Mouse (Mus musculus): ENCODE results near the gene Litaf. TPM values are rescaled to one million over a fixed set of nuclear protein-coding genes. Genes with fewer than 3 reads are reported as not detected.

Gene Litaf
- polyA plus RNA-seq, 1 experiment = 241 TPM

GRCm38 (mm10) chr16:11086299-11086698 lies 20.3 kb upstream of the Litaf start:
- H3K4me3 ChIP-seq (ENCODE audit: insufficient read depth, low read length) = no peak overlapping the region

GRCm38 (mm10) chr16:11084181-11084580 lies 18.2 kb upstream of the Litaf start:
- H3K4me3 ChIP-seq (ENCODE audit: insufficient read depth, low read length) = no peak overlapping the region

More at GRCm38 (mm10) chr16:11086299-11086698, 20.3 kb upstream of the Litaf start:
- no peak for TF ChIP-seq CTCF (IDR thresholded peaks at IDR 0.05; ENCODE audit: low read depth, low read length)
- no peak for TF ChIP-seq POLR2A (IDR thresholded peaks at IDR 0.05; ENCODE audit: borderline replicate concordance, low read depth, low read length)
- peaks cover 25% of the 10 kb centered on the region for H3K4me1 ChIP-seq (ENCODE audit: control insufficient read depth, insufficient read depth, low read length)
- H3K27ac ChIP-seq (ENCODE audit: insufficient read depth, low read depth, low read length) = no peak overlapping the region

GRCm38 (mm10) chr16:11078216-11078869 lies 12.4 kb upstream of the Litaf start:
- Histone ChIP-seq H3K4me3 (ENCODE audit: insufficient read depth, low read length) (no peak overlapping the region), H3K27ac (ENCODE audit: insufficient read depth, low read depth, low read length) (no peak overlapping the region), H3K4me1 (ENCODE audit: control insufficient read depth, insufficient read depth, low read length) (peaks cover 6% of the 10 kb centered on the region)
- TF ChIP-seq POLR2A (IDR thresholded peaks at IDR 0.05; ENCODE audit: borderline replicate concordance, low read depth, low read length) (no peak), CTCF (IDR thresholded peaks at IDR 0.05; ENCODE audit: low read depth, low read length) (no peak)

More at GRCm38 (mm10) chr16:11084181-11084580, 18.2 kb upstream of the Litaf start:
- Histone ChIP-seq H3K4me1 (ENCODE audit: control insufficient read depth, insufficient read depth, low read length) (peaks cover 9% of the 10 kb centered on the region), H3K27ac (ENCODE audit: insufficient read depth, low read depth, low read length) (no peak overlapping the region)
- TF ChIP-seq POLR2A (IDR thresholded peaks at IDR 0.05; ENCODE audit: borderline replicate concordance, low read depth, low read length) (no peak), CTCF (IDR thresholded peaks at IDR 0.05; ENCODE audit: low read depth, low read length) (no peak)

GRCm38 (mm10) chr16:11077601-11078201 lies 11.7 kb upstream of the Litaf start:
- TF ChIP-seq CTCF (IDR thresholded peaks at IDR 0.05; ENCODE audit: low read depth, low read length) (no peak), POLR2A (IDR thresholded peaks at IDR 0.05; ENCODE audit: borderline replicate concordance, low read depth, low read length) (no peak)
- H3K4me1 ChIP-seq (ENCODE audit: control insufficient read depth, insufficient read depth, low read length) = peaks cover 6% of the 10 kb centered on the region
- no peak overlapping the region for H3K4me3 ChIP-seq (ENCODE audit: insufficient read depth, low read length)
- H3K27ac ChIP-seq (ENCODE audit: insufficient read depth, low read depth, low read length) = no peak overlapping the region

GRCm38 (mm10) chr16:11073060-11073459 lies 7.1 kb upstream of the Litaf start:
- TF ChIP-seq POLR2A (IDR thresholded peaks at IDR 0.05; ENCODE audit: borderline replicate concordance, low read depth, low read length) = no peak
- no peak for TF ChIP-seq CTCF (IDR thresholded peaks at IDR 0.05; ENCODE audit: low read depth, low read length)
- no peak overlapping the region for H3K27ac ChIP-seq (ENCODE audit: insufficient read depth, low read depth, low read length)
- no peak overlapping the region for H3K4me3 ChIP-seq (ENCODE audit: insufficient read depth, low read length)
- H3K4me1 ChIP-seq (ENCODE audit: control insufficient read depth, insufficient read depth, low read length) = peaks cover 12% of the 10 kb centered on the region

GRCm38 (mm10) chr16:11072454-11072853 lies 6.5 kb upstream of the Litaf start:
- H3K27ac ChIP-seq (ENCODE audit: insufficient read depth, low read depth, low read length) = no peak overlapping the region
- no peak for TF ChIP-seq CTCF (IDR thresholded peaks at IDR 0.05; ENCODE audit: low read depth, low read length)
- peaks cover 12% of the 10 kb centered on the region for H3K4me1 ChIP-seq (ENCODE audit: control insufficient read depth, insufficient read depth, low read length)
- no peak overlapping the region for H3K4me3 ChIP-seq (ENCODE audit: insufficient read depth, low read length)

- no peak for TF ChIP-seq POLR2A (IDR thresholded peaks at IDR 0.05; ENCODE audit: borderline replicate concordance, low read depth, low read length)
- TF ChIP-seq CTCF (IDR thresholded peaks at IDR 0.05; ENCODE audit: low read depth, low read length) = no peak
- Histone ChIP-seq H3K27ac (ENCODE audit: insufficient read depth, low read depth, low read length) (no peak overlapping the region), H3K4me1 (ENCODE audit: control insufficient read depth, insufficient read depth, low read length) (peaks cover 17% of the 10 kb centered on the region), H3K4me3 (ENCODE audit: insufficient read depth, low read length) (no peak overlapping the region)
Observed at GRCm38 (mm10) chr16:11071887-11072286, 5.9 kb upstream of the Litaf start.

DNA sequence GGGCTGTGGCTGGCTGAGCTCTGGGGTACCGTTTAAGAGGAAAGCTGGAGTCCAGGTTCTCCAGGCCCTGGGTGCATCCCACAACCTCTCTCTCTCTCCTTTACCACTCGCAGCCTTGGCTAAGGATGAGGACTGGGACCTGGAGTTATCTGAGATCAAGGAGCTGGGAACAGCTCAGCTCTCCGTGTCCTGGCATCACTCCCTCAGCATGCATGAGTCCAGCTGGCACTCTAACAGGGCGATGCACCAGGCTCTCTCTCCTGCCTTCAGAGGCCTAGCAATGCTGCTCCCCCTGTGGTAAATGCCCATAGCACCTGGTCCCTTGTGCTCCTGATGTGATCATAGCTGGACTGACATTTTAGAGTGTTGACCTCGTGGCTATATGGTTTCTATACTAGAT lies 5.2 kb upstream of the Litaf start:
- TF ChIP-seq POLR2A (IDR thresholded peaks at IDR 0.05; ENCODE audit: borderline replicate concordance, low read depth, low read length) (no peak), CTCF (IDR thresholded peaks at IDR 0.05; ENCODE audit: low read depth, low read length) (no peak)
- Histone ChIP-seq H3K27ac (ENCODE audit: insufficient read depth, low read depth, low read length) (no peak overlapping the region), H3K4me1 (ENCODE audit: control insufficient read depth, insufficient read depth, low read length) (peaks cover 17% of the 10 kb centered on the region), H3K4me3 (ENCODE audit: insufficient read depth, low read length) (no peak overlapping the region)

GRCm38 (mm10) chr16:11069710-11070420 lies 3.9 kb upstream of the Litaf start:
- peaks cover 24% of the 10 kb centered on the region for H3K4me1 ChIP-seq (ENCODE audit: control insufficient read depth, insufficient read depth, low read length)

GRCm38 (mm10) chr16:11069271-11069670 lies 3.3 kb upstream of the Litaf start:
- no peak overlapping the region for H3K27ac ChIP-seq (ENCODE audit: insufficient read depth, low read depth, low read length)

More at GRCm38 (mm10) chr16:11069710-11070420, 3.9 kb upstream of the Litaf start:
- no peak overlapping the region for H3K27ac ChIP-seq (ENCODE audit: insufficient read depth, low read depth, low read length)
- TF ChIP-seq CTCF (IDR thresholded peaks at IDR 0.05; ENCODE audit: low read depth, low read length) (no peak), POLR2A (IDR thresholded peaks at IDR 0.05; ENCODE audit: borderline replicate concordance, low read depth, low read length) (no peak)
- no peak overlapping the region for H3K4me3 ChIP-seq (ENCODE audit: insufficient read depth, low read length)

More at GRCm38 (mm10) chr16:11069271-11069670, 3.3 kb upstream of the Litaf start:
- TF ChIP-seq CTCF (IDR thresholded peaks at IDR 0.05; ENCODE audit: low read depth, low read length) (no peak), POLR2A (IDR thresholded peaks at IDR 0.05; ENCODE audit: borderline replicate concordance, low read depth, low read length) (no peak)
- H3K4me1 ChIP-seq (ENCODE audit: control insufficient read depth, insufficient read depth, low read length) = peaks cover 24% of the 10 kb centered on the region
- no peak overlapping the region for H3K4me3 ChIP-seq (ENCODE audit: insufficient read depth, low read length)

Data from bone marrow macrophage, adult 2 months (primary cell).